Mouse (Mus musculus): Measurements from ENCODE around the gene Vsig10. TPM values are rescaled to one million over a fixed set of nuclear protein-coding genes. Genes with fewer than 3 reads are reported as not detected.

The Vsig10 gene
- polyA plus RNA-seq, 1 experiment from 2014 or later, result 2.5 TPM

DNA sequence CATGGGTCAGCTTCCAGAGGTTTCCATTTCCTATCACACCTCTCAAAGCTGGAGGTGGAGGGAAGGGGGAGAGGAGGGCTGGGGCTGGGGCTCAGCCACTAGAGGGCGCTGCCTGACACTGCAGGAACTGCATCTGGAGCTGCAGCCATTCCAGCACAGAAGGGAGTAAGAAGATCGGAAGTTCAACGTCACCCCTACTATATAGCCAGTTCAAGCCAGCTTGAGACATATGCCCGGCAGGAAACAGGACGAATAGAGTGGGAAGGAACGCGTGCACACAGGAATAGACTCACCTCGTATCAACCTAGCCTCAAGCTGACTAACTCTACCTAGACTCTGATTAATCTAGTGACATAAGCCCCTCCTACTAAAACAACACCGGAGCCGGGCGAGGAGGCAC is 11.2 kb upstream of the Vsig10 start:
- no peak for ATAC-seq (replicated peaks; ENCODE audit: low FRiP score)
- no peaks in the 10 kb centered on the region for H3K27me3 ChIP-seq (ENCODE audit: control insufficient read depth, insufficient read depth, low read length)
- H3K9ac ChIP-seq (ENCODE audit: low read length), result no peak overlapping the region
- H3K4me1 ChIP-seq (replicated peaks; ENCODE audit: control insufficient read depth, insufficient read depth, low read length), result no peaks in the 10 kb centered on the region
- no peak overlapping the region for H3K4me3 ChIP-seq (ENCODE audit: low read depth, low read length)
- no peaks in the 10 kb centered on the region for H3K36me3 ChIP-seq (ENCODE audit: control insufficient read depth, insufficient read depth, low read length)
- DNase-seq (ENCODE audit: low spot score), result peak; percentile 85
- no peaks in the 10 kb centered on the region for H3K9me3 ChIP-seq (ENCODE audit: control insufficient read depth, low read length)
- no peak overlapping the region for H3K27ac ChIP-seq (ENCODE audit: low read depth, low read length)
- H3K4me2 ChIP-seq (ENCODE audit: low read depth, low read length, severe bottlenecking), result no peak overlapping the region
- whole genome bisulfite sequencing, result 43% methylated on average over 11 of the region's 11 CpGs

DNA sequence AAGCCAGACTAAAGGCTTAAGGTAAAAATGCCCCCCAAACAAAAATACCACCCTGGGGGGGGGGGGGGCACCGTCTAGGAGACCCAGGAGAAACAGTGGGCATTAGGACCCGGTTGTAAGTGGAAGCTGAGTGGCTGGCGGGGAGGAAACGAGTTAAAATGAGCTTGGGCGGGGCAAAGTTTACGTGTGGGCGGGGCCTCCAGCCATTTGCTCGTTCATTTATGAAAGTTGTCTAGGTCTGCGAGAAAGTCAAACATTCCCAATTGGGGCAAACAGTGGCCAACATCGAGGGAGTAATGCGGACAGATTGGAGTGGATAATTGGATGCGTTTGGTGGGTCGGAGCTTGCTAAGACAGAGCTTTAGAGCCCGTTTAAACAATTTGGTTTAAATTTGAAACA is 5.5 kb upstream of the Vsig10 start:
- Histone ChIP-seq H3K4me3 (ENCODE audit: low read depth, low read length) (no peak overlapping the region), H3K9ac (ENCODE audit: low read length) (no peak overlapping the region), H3K27ac (ENCODE audit: low read depth, low read length) (no peak overlapping the region), H3K27me3 (ENCODE audit: control insufficient read depth, insufficient read depth, low read length) (peaks cover 3% of the 10 kb centered on the region; the same call in 1 of the 2 replicates), H3K4me2 (ENCODE audit: low read depth, low read length, severe bottlenecking) (peak overlapping the region; percentile 33; the same call in 1 of the 2 replicates), H3K36me3 (ENCODE audit: control insufficient read depth, insufficient read depth, low read length) (no peaks in the 10 kb centered on the region), H3K4me1 (replicated peaks; ENCODE audit: control insufficient read depth, insufficient read depth, low read length) (0 out of 2 replicates have a peak, but pooled peaks cover 6% of the 10 kb centered on the region), H3K9me3 (ENCODE audit: control insufficient read depth, low read length) (no peaks in the 10 kb centered on the region)
- ATAC-seq (replicated peaks; ENCODE audit: low FRiP score) (no peak), DNase-seq (ENCODE audit: low spot score) (no peak)
- 31% methylated on average over 14 of the region's 14 CpGs for WGBS

DNA sequence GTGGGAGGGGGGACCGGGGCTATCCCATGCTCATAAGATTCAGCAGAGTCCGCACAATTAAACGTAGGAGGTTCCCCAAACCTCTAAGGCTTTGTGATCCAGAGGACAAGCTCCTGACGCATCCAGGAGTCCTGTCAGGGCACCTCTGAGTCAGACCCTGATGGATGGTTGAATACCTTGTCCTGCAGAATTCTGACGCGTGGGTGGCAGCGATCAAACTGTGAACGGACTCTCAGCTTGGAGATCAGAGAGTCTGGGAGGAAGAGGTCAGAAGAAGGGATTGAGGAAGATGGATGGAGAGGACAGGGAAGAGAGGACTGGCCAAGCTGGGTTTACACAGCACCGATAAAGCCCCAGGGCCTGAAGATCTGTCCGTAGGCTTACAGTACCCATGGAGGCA is 5.0 kb upstream of the Vsig10 start:
- Histone ChIP-seq H3K4me3 (ENCODE audit: low read depth, low read length) (no peak overlapping the region), H3K36me3 (ENCODE audit: control insufficient read depth, insufficient read depth, low read length) (no peaks in the 10 kb centered on the region), H3K4me1 (replicated peaks; ENCODE audit: control insufficient read depth, insufficient read depth, low read length) (0 out of 2 replicates have a peak, but pooled peaks cover 6% of the 10 kb centered on the region), H3K9ac (ENCODE audit: low read length) (no peak overlapping the region), H3K27me3 (ENCODE audit: control insufficient read depth, insufficient read depth, low read length) (peaks cover 3% of the 10 kb centered on the region; the same call in 1 of the 2 replicates), H3K9me3 (ENCODE audit: control insufficient read depth, low read length) (no peaks in the 10 kb centered on the region), H3K27ac (ENCODE audit: low read depth, low read length) (no peak overlapping the region), H3K4me2 (ENCODE audit: low read depth, low read length, severe bottlenecking) (peak overlapping the region; percentile 33; the same call in 1 of the 2 replicates)
- 44% methylated on average over 10 of the region's 10 CpGs for WGBS
- no peak for DNase-seq (ENCODE audit: low spot score)
- ATAC-seq (replicated peaks; ENCODE audit: low FRiP score), result no peak

DNA sequence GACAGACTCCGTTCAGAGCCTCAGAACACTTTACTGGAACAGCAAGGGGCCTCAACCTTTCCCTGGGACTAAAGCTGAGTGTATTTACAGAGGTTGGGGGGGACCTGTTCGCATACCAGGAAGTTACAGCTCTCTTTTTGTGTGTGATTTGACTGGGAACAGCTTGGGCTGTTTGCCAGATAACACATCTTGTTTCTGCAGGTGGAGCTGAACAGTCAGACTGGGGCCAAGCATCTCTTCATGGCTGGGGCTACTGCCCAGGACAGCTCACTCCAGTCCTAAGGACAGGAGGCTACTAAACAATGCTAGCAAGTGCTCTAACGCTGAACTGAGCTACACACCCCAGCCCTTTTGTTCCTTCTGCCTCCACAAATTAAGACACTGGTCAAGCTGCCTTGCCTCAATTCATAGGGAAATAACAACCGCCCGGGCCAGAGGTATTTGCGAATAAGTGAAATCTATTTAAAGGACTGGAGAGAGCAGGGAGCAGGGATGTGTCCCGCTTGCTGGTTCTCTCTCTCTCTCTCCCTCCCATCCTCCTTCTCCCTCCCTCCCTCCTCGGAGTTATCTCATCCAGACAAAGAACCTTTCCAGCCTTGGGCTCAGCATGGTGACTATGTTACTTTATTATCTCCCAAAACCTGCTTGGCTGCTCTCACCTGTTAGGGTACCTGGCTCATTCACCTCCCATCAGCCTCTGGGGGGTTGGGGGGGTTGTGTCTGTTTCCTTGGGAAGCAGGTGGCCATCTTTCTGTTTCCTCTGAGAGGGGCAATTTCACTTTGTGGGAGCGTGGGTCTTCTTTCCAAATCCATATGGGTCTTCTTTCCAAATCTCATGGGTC is 4.1 kb upstream of the Vsig10 start:
- DNase-seq (ENCODE audit: low spot score) (no peak), ATAC-seq (replicated peaks; ENCODE audit: low FRiP score) (no peak)
- H3K4me1 ChIP-seq (replicated peaks; ENCODE audit: control insufficient read depth, insufficient read depth, low read length), result peaks cover 6% of the 10 kb centered on the region; the same call in 1 of the 2 replicates
- peaks cover 3% of the 10 kb centered on the region; the same call in 1 of the 2 replicates for H3K27me3 ChIP-seq (ENCODE audit: control insufficient read depth, insufficient read depth, low read length)
- no peak overlapping the region for H3K27ac ChIP-seq (ENCODE audit: low read depth, low read length)
- WGBS, result 19% methylated on average over 9 of the region's 9 CpGs
- no peak overlapping the region for H3K4me3 ChIP-seq (ENCODE audit: low read depth, low read length)
- no peaks in the 10 kb centered on the region for H3K36me3 ChIP-seq (ENCODE audit: control insufficient read depth, insufficient read depth, low read length)
- H3K4me2 ChIP-seq (ENCODE audit: low read depth, low read length, severe bottlenecking), result no peak overlapping the region
- no peak overlapping the region for H3K9ac ChIP-seq (ENCODE audit: low read length)
- H3K9me3 ChIP-seq (ENCODE audit: control insufficient read depth, low read length), result no peaks in the 10 kb centered on the region

DNA sequence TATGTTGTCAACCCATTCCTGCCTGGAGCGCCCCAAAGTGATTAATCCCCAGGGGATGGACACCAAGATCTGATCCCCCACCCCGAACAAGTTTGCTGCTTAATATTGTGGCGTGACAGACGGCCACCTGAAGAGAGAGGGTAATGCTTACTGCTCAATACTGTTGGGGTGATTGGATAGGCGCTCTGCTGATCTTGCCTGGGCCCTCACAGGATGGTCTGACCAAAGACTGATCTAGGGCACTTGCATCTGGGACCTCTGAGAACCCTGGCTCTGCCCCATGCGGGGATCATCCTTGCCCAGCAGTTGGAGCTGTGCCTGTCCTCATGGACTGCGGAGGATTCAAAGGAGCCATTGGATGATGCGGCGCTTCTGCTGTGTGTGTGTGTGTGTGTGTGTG is 4.9 kb downstream of the Vsig10 start:
- Histone ChIP-seq H3K9ac (ENCODE audit: low read length) (no peak overlapping the region), H3K4me3 (ENCODE audit: low read depth, low read length) (no peak overlapping the region), H3K9me3 (ENCODE audit: control insufficient read depth, low read length) (no peaks in the 10 kb centered on the region), H3K27me3 (ENCODE audit: control insufficient read depth, insufficient read depth, low read length) (peaks cover 3% of the 10 kb centered on the region; the same call in 1 of the 2 replicates), H3K4me2 (ENCODE audit: low read depth, low read length, severe bottlenecking) (no peak overlapping the region), H3K27ac (ENCODE audit: low read depth, low read length) (no peak overlapping the region), H3K4me1 (replicated peaks; ENCODE audit: control insufficient read depth, insufficient read depth, low read length) (peaks cover 3% of the 10 kb centered on the region; the same call in 1 of the 2 replicates), H3K36me3 (ENCODE audit: control insufficient read depth, insufficient read depth, low read length) (no peaks in the 10 kb centered on the region)
- WGBS, result 83% methylated on average over 9 of the region's 9 CpGs
- ATAC-seq (replicated peaks; ENCODE audit: low FRiP score), result no peak
- DNase-seq (ENCODE audit: low spot score), result no peak

DNA sequence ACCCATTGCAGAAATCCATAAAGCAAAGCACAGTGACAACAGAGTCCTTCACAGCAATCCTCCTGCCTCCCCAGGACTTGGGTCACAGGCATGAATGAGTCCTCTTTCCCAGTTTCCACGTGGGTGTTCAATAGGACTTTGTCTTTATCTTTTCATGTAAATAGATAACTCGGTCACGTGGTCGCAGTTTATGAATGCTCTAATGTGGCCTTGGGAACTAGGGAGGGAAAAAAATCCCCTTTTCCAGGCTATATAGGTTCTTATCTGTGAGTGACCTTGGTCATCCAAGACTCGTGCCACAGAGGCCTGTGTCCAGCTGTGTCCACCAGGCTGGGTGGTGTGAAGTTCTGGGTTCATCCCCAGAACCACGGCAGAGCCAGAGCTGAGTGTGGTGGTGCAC is 7.5 kb downstream of the Vsig10 start:
- Histone ChIP-seq H3K9ac (ENCODE audit: low read length) (no peak overlapping the region), H3K9me3 (ENCODE audit: control insufficient read depth, low read length) (no peaks in the 10 kb centered on the region), H3K27me3 (ENCODE audit: control insufficient read depth, insufficient read depth, low read length) (no peaks in the 10 kb centered on the region), H3K27ac (ENCODE audit: low read depth, low read length) (no peak overlapping the region), H3K4me1 (replicated peaks; ENCODE audit: control insufficient read depth, insufficient read depth, low read length) (no peaks in the 10 kb centered on the region), H3K4me3 (ENCODE audit: low read depth, low read length) (no peak overlapping the region), H3K4me2 (ENCODE audit: low read depth, low read length, severe bottlenecking) (no peak overlapping the region), H3K36me3 (ENCODE audit: control insufficient read depth, insufficient read depth, low read length) (no peaks in the 10 kb centered on the region)
- DNase-seq (ENCODE audit: low spot score) (no peak), ATAC-seq (replicated peaks; ENCODE audit: low FRiP score) (no peak)
- 83% methylated on average over 6 of the region's 6 CpGs for WGBS

DNA sequence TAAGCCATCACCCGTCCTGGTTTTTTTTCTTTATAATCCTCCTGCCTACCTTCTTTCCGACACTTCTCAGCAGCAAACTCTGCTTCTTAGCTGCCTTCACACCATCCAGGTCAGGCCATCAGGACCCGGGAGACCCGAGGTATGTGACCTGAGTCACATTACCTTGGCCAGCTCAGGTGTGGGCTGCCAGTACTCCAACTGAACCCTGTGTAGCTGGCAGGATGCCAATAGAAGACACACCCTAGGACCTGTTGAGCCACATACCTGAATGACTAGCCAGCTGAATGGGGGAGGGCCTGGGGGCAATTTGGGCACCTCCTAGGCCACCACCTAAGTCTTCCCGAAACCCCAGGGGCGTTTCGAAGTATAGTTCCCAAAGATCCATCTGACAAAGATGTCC is 11.6 kb downstream of the Vsig10 start:
- H3K27ac ChIP-seq (ENCODE audit: low read depth, low read length), result no peak overlapping the region
- WGBS, result 89% methylated on average over 7 of the region's 7 CpGs
- no peak overlapping the region for H3K4me3 ChIP-seq (ENCODE audit: low read depth, low read length)
- no peak overlapping the region for H3K9ac ChIP-seq (ENCODE audit: low read length)
- no peak for ATAC-seq (replicated peaks; ENCODE audit: low FRiP score)
- H3K36me3 ChIP-seq (ENCODE audit: control insufficient read depth, insufficient read depth, low read length), result no peaks in the 10 kb centered on the region
- no peak overlapping the region for H3K4me2 ChIP-seq (ENCODE audit: low read depth, low read length, severe bottlenecking)
- no peaks in the 10 kb centered on the region for H3K27me3 ChIP-seq (ENCODE audit: control insufficient read depth, insufficient read depth, low read length)
- H3K9me3 ChIP-seq (ENCODE audit: control insufficient read depth, low read length), result no peaks in the 10 kb centered on the region
- H3K4me1 ChIP-seq (replicated peaks; ENCODE audit: control insufficient read depth, insufficient read depth, low read length), result no peaks in the 10 kb centered on the region
- DNase-seq (ENCODE audit: low spot score), result no peak

DNA sequence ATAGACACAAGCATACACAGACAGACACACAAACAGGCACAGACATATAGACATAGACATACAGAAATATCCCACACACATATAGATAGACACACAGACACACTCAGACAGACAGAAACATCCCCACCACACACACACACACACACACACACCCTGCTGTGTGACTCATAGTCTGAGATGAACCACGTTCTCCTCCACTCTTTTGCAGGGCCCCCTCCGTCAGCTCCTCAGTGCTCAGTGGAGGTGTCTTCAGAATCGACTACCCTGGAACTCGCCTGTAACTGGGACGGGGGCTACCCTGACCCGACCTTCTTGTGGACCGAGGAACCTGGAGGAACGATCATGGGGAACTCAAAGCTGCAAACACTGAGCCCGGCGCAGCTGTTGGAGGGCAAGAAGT is 19.1 kb downstream of the Vsig10 start:
- no peak for DNase-seq (ENCODE audit: low spot score)
- no peak for ATAC-seq (replicated peaks; ENCODE audit: low FRiP score)
- Histone ChIP-seq H3K9me3 (ENCODE audit: control insufficient read depth, low read length) (no peaks in the 10 kb centered on the region), H3K4me1 (replicated peaks; ENCODE audit: control insufficient read depth, insufficient read depth, low read length) (no peaks in the 10 kb centered on the region), H3K9ac (ENCODE audit: low read length) (no peak overlapping the region), H3K4me2 (ENCODE audit: low read depth, low read length, severe bottlenecking) (no peak overlapping the region), H3K4me3 (ENCODE audit: low read depth, low read length) (no peak overlapping the region), H3K27me3 (ENCODE audit: control insufficient read depth, insufficient read depth, low read length) (no peaks in the 10 kb centered on the region), H3K27ac (ENCODE audit: low read depth, low read length) (no peak overlapping the region), H3K36me3 (ENCODE audit: control insufficient read depth, insufficient read depth, low read length) (no peaks in the 10 kb centered on the region)
- WGBS, result 92% methylated on average over 10 of the region's 10 CpGs

DNA sequence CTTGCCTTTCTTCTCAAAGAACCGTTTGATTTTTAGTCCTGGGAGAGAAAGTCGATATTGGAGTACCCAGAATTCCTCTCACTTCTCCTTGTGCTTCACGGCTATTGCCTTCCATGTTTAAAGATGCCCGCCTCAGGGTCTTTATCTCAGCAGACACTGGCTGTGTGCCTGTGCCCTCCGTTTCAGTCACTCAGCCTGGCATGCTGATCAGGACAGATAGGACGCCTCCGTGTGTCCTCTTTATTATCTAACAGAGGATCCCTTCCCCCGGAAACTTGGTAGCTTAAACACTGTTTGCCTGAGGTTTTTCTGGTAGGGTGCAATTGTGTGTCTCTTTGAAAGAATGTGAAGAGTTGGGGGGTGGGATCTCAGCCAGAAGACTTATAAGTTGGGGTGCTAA is 19.6 kb downstream of the Vsig10 start:
- Histone ChIP-seq H3K4me3 (ENCODE audit: low read depth, low read length) (no peak overlapping the region), H3K9me3 (ENCODE audit: control insufficient read depth, low read length) (no peaks in the 10 kb centered on the region), H3K27me3 (ENCODE audit: control insufficient read depth, insufficient read depth, low read length) (no peaks in the 10 kb centered on the region), H3K4me2 (ENCODE audit: low read depth, low read length, severe bottlenecking) (no peak overlapping the region), H3K9ac (ENCODE audit: low read length) (no peak overlapping the region), H3K27ac (ENCODE audit: low read depth, low read length) (no peak overlapping the region), H3K36me3 (ENCODE audit: control insufficient read depth, insufficient read depth, low read length) (no peaks in the 10 kb centered on the region), H3K4me1 (replicated peaks; ENCODE audit: control insufficient read depth, insufficient read depth, low read length) (no peaks in the 10 kb centered on the region)
- no peak for ATAC-seq (replicated peaks; ENCODE audit: low FRiP score)
- 87% methylated on average over 8 of the region's 8 CpGs for WGBS
- no peak for DNase-seq (ENCODE audit: low spot score)
